Mouse (Mus musculus): Measurements from ENCODE around the gene Ralgps1.

Gene Ralgps1

DNA sequence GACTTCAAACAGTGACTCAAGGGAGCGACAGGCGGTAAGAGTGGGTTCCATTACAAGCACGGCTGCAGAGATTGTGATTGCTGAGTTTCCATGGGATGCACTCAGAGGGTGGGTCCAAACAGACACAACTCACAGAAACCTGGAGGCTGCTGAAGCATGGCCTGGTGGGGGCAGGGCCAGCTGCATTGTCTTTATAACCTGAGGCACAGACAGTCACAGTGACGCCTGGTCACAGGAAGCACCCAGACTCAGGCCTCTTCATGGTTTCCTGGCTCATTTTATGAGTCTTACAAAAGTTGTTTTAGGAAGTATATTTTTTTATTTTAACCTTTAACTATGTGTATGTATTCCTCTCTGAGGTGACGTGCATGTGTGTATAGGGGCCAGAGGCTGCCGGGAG, 201.8 kb downstream of the Ralgps1 start:
- no peak for DNase-seq

DNA sequence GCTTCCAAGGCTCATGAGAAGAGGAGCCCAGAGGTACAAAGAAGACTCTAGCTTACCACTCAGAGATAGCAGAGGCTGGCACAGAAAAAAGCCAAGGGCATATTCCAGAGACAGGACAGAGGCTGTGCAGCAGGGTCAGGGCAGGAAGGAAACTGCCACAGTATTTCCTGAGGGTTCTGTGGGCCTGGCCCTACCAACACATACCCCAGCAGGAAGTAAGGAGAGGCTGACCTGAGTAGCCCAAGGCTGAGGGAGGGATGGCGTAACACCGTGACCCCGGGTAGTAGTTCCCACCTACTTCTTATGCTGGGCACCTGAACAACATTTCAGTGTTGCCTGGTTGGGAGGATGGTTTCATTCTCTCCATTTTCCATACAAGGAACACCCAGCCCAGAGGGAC, 204.2 kb downstream of the Ralgps1 start:
- DNase-seq = no peak

DNA sequence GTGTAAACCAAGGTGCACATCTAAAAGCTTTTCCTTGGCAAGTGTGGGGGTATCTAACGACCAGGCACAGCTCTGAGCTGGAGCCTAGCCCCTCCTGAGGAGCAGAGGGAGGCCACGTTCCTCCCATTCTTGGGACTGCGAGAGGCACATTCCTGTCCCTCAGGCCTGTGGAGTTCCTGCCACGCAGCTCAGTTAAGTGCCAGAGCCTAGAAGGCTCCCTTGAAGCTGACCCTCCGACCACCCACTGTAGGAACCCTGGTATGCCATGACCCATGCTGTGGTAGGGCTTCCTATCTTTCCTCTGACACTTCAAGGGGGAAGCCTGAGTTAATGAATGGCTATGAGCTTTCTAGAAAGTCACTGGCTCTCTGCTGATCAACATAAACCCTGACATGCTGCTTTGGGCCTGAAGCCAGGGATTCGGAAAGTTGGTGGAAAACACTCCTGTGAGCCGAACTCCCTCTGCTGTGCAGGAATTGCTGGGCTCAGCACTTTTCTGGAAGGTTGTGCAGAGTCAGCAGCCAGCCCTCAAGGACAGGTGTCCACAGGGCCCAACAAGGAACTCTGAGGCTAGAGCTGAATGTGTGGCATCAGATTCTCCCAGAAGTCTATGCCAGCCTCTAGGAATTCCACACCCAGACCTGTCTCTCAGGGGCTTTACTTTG, 205.4 kb downstream of the Ralgps1 start:
- DNase-seq = no peak

DNA sequence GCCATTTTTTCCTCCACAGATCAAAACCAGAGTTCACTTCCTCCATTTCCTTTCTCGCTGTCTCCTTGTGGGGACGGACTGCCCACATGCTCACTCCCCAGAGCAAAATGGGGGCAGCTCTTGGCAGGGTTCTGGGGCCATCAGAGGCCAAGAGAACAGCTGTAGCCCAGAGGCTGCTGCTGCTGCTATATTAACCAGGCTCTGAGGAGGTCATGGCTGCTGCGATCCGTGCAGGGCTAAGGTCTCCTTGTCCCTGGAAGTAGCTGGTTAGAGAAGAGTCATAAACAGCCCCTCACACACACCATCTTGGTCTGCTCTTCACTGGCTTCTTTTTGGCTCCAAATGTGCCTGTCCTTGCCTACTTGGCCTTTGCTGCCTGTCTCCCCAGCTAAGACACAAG, 206.1 kb downstream of the Ralgps1 start:
- no peak for DNase-seq

DNA sequence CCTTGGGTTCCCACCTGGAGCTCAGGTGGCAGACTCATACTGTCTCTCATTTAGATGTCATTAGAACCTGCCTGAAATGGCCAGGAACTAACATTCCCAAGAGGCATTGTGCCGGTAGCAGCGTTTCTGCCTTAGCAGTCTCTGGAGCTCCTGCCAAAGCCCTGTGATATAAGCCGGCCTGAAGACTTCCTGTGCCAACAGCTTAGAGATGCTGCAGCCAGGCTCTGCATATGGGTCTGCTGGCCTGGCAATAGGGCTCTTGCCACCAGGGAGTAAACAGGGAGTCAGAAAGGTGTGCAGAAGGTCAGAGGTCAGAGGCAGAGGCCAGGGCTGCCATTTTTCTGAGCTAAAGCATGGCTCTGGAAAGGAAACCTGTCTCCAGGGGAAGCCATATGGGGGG, 206.6 kb downstream of the Ralgps1 start:
- peak; percentile 74 for DNase-seq

DNA sequence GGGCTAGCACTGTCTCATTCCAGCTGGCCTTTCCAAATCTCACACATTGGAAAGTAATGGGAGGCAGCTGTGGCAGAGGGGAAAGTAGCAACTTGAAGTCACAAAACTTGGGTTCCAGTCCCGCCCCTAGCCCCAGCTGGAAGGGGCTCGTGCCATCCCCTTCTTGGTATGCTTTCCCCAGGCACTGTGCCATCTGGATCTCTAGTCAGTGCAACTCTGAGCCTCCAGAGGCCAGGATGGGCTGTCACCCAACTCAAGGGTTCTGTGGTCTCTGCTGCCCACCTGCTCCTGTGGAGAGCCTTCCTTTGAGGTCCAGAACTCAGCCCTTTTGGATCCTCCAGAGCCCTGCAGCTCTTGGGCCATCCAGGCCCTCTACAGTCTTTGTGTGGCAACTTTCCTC, 209.2 kb downstream of the Ralgps1 start:
- no peak for DNase-seq

DNA sequence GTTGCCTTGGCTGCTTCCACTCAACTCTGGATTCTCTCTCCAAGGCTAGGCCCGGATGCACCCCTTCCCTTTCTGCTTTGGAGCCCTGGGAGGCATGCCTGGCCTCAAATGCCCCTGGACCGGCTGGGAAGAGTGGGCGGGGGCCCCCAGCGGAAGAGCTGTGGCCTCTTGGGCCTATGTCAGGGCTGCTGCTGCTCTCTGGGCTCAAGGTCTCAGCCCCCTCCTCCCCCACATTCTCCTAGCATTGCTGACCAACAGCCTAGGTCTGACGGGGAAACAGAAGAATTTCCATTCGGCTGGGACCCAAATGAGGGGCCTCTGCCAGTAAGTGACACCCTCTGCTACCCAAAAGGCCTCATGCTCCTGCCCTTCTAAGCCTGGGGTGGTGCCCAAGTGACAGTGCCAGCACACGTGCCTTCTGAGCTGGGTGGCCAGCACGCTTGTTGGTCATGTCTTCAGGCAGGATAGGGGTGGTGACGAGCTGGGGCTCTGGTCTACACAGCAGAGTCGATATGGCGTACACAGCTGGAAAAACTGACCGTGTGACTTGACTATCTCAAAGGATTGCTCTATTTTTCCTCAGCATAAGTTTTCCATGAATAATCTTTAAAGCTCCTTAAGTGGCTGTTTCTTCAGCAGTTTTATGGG, 210.8 kb downstream of the Ralgps1 start:
- DNase-seq = no peak

DNA sequence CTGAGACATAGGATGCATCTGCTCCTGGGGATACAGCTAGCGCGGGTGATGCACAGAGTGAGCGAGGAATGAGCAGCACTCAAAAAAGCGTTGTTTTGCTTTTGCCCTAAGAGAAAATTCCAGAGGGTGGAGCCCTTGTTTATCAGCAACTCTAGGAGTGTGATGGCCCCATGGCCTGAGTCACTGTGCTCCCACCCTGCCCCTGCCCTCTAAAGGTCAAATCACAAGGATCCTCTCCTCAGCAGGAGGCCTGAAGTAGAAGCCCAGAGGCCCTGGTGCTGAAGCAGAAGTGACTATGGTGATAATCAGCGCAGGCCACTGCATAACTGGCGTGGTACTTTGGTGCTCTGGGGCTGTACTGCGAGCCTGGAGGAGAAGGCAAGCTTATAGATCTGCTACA, 211.7 kb downstream of the Ralgps1 start:
- DNase-seq = no peak

DNA sequence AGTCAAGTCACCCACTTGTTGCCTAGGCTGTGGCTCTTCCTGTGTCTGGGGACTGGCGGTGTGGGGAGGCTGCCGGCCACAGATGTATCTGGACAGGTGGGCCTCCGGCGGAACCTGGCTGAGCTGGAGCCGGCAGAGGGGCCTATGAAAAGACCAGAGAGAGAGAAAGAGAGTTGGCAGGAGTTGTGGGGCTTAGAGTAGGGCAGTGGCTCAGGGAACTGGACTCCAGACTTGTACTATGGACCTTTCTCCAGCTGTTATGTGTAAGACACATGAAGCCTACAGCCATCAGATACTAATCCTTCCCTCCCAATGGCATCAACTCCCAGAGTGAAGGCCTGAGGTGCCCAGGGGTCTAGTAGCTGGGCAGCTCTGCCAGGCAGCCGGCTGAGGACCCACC, 212.4 kb downstream of the Ralgps1 start:
- DNase-seq = no peak

DNA sequence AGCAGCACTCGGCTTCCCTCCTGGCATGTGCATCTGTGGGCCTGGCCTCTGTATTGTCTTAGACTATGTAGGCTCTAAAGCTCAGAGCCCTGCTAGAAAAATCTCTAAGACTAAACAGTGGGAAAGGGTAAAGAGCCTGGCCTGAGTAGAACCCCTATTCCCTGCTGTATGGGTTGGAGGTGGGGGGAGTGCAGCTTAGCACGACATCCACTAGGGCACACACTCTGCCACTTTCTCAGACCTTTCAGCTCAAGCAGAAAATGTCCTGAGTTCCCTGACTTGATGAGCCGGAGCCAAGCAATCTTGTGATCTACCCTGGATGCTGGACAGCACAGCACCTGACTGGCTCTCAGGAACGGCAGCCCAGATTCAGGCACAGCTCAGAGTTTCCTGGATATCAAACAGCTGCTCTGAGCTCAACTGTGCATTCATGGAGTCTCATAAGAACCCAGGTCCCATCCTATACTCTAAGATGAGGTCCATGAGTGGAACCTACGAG, 215.0 kb downstream of the Ralgps1 start:
- DNase-seq = no peak

DNA sequence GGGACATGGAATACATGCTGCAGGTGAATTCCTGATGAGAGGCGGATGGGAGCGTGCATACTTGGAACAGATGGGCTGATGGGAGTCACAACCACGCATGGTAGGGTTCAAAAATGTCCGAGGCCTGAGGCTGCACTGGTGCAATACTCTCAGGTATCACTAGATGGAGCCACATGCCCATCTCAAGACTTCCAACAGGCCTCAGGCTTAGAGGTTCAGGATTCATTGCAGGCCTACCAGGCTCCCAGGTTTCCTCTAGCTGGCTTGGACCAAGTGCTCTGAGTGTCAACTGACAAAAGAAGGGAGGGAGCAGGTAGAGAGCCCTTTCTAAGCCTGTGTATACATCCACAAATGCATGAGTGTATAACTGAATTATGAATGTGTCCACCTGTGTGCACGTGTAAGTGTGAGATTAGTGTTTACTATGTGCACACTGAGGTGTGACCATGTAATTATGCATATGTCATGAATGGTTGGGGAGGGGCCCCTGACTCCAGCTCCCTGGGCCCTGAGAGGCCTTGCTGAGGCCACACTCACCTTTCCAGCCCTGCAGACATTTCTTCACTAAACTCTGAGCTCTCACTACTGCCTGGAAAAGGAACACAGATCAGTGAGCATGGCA, 216.4 kb downstream of the Ralgps1 start:
- DNase-seq = peak; percentile 88

DNA sequence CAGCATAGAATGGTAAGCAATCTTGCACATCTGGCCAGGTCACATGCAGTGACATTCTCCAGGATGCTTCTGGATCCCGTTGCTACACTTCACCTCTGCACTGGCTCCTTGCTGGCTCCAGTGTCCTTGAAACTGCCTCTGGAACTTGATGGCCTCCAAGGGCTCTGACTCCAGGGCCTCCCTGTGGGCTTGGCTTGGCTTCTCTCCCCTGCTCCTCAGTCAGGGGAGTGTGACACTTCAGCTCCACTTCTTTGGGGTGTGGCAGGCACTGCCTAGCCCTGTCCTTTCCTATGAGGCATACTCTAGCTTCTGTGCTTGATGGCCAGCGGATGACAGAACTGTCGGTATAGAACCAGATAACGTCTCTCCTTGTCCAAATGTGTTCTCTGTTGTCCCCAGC, 224.3 kb downstream of the Ralgps1 start:
- DNase-seq = no peak

DNA sequence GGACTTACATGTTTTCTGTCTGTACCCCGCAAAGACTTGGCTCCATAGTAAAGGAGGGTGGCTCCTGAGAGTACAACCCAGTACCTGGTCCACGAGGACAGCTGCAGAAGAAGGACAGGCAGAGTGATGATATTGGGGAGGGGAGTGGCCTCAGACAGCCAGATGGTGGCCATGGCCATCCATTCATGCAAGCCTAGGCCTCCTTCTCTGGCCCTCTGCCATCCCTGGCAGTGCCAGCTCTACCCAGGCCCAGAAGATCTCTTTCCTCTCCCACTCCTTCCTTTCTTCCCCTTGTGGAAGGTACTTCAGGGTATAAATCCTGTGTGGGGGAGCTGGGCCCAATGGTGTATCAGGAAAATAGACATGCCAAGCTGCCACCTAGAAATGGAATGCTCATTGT, 228.0 kb downstream of the Ralgps1 start:
- DNase-seq = no peak

DNA sequence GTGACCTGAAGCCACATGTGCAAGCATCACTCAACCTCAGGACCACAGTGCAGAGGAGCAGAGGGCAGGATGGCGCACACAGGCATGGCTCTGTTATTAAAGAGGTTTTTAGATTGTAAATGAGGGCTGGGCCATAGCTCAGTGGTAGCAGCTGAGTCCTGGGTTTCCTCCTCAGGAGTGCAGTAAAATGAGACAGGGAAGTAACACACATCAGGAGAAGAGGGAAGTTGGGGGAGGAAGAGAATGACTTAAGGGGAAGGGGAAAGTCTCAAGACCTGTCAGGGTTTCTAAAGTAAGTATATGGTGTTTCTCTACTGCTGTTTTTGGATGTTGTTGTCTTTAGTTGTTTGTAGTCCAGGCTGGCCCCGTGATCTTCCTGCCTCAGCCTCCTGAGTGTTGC, 232.8 kb downstream of the Ralgps1 start:
- no peak for DNase-seq

DNA sequence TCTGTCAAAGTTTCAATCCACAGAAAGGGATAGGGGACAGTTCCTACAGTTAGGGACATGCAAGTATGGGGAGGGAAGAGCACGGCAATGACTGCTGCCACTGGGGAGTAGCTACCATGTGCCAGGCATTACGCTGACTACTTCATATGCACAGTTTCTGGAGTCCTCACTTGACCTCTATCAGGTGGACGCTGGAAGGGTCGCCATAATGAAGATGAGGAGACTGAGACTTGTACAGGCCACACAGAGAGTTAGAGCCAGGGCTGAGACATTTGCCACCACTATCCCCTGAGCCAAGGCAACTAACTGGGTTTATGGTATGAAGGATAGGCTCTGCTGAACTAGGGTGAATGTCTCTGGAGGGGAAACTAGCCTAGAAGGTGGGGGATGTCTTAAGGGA, 233.6 kb downstream of the Ralgps1 start:
- no peak for DNase-seq

DNA sequence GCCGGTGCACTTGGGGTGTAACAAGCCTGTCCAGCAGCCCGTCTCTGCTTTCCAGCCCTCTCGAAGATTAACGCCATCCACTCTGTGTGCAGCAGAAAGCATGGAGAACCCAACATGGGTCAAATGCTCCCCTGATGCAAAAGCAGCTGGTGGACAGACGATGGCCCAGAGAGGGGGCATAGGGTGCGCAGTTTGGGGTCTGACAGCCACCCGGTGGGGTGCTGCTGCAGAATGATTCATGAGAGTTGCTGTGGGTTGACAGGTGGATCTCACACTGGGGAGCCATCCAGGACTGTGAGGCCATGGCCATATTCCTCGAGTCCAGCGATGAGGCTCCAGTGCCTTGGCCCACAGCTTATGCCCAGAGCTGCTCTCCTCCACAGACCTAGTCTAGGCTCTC, 234.0 kb downstream of the Ralgps1 start:
- DNase-seq = peak; percentile 83

DNA sequence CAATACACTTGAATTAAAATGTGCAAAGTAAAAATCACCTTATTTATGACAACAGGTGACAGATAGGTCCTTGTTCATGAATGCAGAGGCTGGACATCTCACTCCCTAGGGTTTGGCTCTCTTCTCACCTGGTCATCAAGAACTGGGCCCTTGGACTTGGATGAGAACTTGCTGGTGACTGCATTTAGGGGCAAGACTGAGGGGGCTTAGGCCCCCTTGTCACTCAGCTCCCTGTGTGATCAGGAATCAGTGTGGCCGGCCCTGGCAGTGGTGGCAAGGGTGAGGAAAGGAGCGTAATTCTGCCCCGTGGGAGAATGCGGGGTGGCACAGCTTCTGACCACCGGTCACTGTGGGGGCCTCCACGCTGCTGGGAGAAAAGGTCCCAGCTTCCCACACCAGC, 234.9 kb downstream of the Ralgps1 start:
- DNase-seq = peak; percentile 19

DNA sequence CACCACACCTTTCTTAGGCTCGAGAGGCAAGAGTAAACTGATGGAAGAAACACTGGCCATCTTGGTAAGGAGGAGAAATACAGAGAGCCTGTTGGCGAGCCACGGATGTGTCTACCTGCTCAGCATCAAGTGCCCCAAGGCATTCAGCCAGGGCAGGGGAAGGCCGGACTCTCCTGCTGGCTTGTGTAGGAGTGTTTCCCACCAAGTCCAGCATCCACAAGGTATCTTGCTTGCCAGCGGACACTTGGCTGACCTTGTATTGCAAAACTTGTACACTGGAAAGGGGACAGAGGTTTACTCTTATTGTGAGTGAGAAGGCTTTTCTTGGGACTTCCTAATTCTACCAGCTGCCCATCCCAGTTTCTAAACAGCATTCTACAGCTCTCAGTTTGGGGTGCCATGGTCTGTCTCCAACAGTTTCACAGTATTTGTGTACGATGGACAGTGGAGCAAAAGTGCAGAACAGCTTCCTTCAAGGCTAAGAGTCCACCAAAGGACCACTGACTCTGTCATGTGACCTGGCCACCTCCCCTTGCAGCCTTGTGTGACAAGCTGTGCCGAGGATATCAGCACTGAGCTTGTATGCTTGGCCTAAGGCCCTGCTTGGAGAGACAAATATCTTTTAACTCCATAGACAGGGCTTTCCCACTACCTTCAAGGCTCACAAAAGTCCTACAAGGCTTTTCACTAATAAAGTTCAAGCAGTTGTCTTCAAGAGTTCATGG, 236.4 kb downstream of the Ralgps1 start:
- no peak for DNase-seq

DNA sequence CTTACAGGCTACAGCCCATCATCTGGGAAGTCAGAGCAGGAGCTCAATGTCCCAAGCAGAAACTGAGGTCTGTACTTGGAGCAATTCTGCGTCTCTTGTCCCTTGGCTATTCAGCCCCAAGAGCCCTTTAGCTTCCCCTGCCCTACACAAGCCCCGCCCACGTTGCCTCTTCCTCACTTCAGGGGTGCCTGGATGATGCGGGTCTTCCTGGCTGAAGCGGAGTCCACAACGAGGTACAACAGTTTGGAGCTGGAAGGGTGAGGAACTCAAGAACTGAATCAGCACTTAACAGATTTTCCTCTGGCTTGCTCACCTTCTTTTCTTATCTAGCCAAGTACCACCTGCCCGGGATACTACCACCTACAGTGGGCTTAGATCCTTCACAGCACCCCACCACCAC, 239.0 kb downstream of the Ralgps1 start:
- DNase-seq = peak; percentile 58

DNA sequence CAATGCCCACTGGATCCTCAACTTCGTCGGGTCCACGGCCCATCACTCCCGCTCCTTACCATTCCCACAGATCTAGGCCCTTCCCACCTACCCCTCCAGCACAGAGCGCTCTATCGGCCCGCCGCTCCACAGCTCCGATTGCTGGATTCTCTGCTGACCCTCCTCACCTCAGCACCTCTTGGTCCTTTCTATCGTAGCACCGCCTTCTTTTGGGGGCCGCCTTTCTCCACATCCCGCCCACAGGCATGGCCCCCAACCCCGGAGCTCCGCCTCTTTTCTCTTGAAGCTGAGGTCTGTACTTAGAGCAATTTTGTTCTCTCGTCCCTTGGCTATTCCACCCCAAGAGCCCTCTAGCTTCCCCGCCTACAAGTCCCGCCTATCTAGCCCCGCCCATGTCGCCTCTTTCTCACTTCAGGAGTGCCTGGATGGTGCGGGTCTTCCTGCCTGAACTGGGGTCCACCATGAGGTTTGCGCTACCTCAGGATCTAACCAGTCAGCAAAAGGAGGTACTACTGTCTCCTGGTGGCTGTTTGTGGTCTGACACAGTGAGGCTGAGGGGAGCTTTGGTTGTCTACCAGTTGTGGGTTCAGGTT, 239.7 kb downstream of the Ralgps1 start, which contains the start of gene Garnl3:
Garnl3 (minus strand) TSS at position 155 of the 593 bp plus-strand sequence.
- DNase-seq = peak; percentile 87

DNA sequence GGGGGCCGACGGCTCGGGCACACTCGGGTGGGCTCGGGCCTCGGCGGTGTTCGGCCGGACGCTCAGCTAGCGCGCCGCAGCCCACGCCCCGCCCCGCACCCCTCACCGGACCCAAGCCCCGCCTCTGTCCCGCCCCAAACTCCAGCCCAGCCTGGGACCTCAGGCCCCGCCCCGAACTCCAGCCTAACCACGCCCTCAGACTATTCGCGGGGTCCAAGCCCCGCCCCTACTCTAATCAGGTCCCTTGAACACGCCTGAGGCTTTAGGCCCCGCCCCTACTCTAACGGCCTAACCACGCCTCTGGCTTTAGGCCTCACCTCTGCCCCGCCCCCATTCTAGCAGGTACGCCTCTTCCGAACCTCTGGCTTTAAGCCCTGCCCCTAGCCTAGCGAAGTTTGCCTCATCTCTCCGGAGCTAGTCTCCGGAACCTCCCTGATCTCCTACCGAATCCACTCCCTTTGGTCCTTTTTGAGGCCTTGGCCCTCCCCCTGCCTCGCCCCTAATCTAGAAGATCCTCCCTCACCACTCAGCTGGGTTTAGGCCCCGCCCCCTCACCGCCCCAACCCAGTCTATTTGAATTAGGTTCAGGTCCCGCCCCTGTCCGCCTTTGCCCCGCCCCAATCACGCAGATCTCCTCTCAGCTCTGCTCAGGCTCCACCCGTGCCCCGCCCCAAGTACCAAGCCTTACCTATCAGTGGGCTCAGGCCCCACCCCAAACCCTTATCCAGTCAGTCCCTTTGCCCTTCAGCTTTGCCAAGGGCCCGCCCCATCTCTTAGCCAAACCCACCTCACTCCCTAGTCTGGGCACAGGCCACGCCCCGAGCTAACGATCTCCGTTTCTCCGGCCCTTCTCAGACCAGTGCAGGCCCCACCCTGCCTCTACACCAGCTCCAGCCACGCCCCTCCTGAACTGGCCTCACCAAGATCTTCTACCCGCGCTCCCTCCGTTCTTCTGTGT, 240.5 kb downstream of the Ralgps1 start:
- DNase-seq = peak; percentile 98

DNA sequence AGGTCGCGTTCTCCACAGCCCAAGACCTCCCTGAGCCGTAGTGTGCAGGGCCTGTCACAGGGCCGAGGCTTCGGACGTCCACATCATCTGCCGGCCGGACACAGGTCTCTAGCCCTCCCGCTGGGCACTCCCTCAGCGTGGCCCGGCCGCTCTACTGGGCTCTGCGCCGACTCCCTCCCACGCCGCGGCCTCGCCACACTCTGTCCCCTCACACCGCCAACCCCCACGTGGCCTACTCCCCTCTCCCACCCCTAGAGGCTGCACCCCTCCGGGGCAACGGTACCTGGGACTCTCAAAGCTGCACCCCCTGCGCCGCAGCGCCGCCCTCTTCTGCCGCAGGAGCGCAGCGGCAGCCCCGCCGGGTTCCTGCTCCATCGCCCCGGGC, 241.2 kb downstream of the Ralgps1 start:
- peak; percentile 82 for DNase-seq

Data from cerebellum, adult 9-10 months (tissue).